Mouse (Mus musculus) layer of hippocampus, adult 8-10 months (tissue): ENCODE results near the gene Crebbp. TPM values are rescaled to one million over a fixed set of nuclear protein-coding genes. Genes with fewer than 3 reads are reported as not detected.
"Not testable (repeated sequence)": the region's sequence is repeated elsewhere in the genome, so short reads cannot be mapped to it uniquely, and the experiment has no call there.

Experiments
- DNase-seq, 2 experiments: peaks; one replicate each; pipeline ENCODE4 v3.0.0; 2022; ENCODE audit warnings: low spot score in 2 of 2
- total RNA-seq, 4 experiments: library from RNA; stranded (reverse); gene quantifications; 2 replicates each; pipeline ENCODE4 v1.2.4; 2022

Crebbp gene
- total RNA-seq, result 10 to 100 TPM; 74.9 to 89.2 (median 84.2) TPM

GRCm38 (mm10) chr16:4213799-4214551 lies at the start of gene Crebbp:
TSS of gene Crebbp (minus strand) at chr16:4213997.
- peak; percentile 68 to 83 for DNase-seq

GRCm38 (mm10) chr16:4263486-4263885 lies 49.7 kb upstream of the Crebbp start:
- DNase-seq, result no peak

- no peak for DNase-seq
Measured at GRCm38 (mm10) chr16:4257546-4257945, 43.7 kb upstream of the Crebbp start.

GRCm38 (mm10) chr16:4248791-4249190 lies 35.0 kb upstream of the Crebbp start:
- DNase-seq, result no peak

GRCm38 (mm10) chr16:4245241-4245640 lies 31.4 kb upstream of the Crebbp start:
- DNase-seq, result not testable (repeated sequence)

- no peak for DNase-seq
Measured at GRCm38 (mm10) chr16:4236131-4236530, 22.3 kb upstream of the Crebbp start.

- no peak for DNase-seq
Measured at GRCm38 (mm10) chr16:4235587-4235986, 21.8 kb upstream of the Crebbp start.

GRCm38 (mm10) chr16:4225841-4226240 lies 12.0 kb upstream of the Crebbp start:
- DNase-seq, result no peak

- DNase-seq, result no peak
Measured at GRCm38 (mm10) chr16:4214631-4215240, 939 bp upstream of the Crebbp start.

- DNase-seq, result peak; percentile 23 to 25
Measured at GRCm38 (mm10) chr16:4212963-4213798, 616 bp downstream of the Crebbp start.

- DNase-seq, result no peak
Measured at GRCm38 (mm10) chr16:4212167-4212962, 1.4 kb downstream of the Crebbp start.

GRCm38 (mm10) chr16:4210290-4210689 lies 3.5 kb downstream of the Crebbp start:
- no peak for DNase-seq

GRCm38 (mm10) chr16:4203592-4203991 lies 10.2 kb downstream of the Crebbp start:
- no peak for DNase-seq

GRCm38 (mm10) chr16:4199995-4200394 lies 13.8 kb downstream of the Crebbp start:
- DNase-seq, result no peak

GRCm38 (mm10) chr16:4199566-4199965 lies 14.2 kb downstream of the Crebbp start:
- no peak for DNase-seq

GRCm38 (mm10) chr16:4198004-4198403 lies 15.8 kb downstream of the Crebbp start:
- no peak for DNase-seq

- no peak for DNase-seq
Measured at GRCm38 (mm10) chr16:4190166-4190565, 23.6 kb downstream of the Crebbp start.

GRCm38 (mm10) chr16:4175134-4175533 lies 38.7 kb downstream of the Crebbp start:
- DNase-seq, result no peak

- DNase-seq, result no peak
Measured at GRCm38 (mm10) chr16:4169530-4169929, 44.3 kb downstream of the Crebbp start.

GRCm38 (mm10) chr16:4168476-4168875 lies 45.3 kb downstream of the Crebbp start:
- no peak for DNase-seq

GRCm38 (mm10) chr16:4160898-4161247 lies 52.9 kb downstream of the Crebbp start:
- no peak for DNase-seq
